Mouse (Mus musculus) midbrain, embryonic 15.5 days (tissue): ENCODE measurements around the gene Scfd2. TPM values are rescaled to one million over a fixed set of nuclear protein-coding genes. Genes with fewer than 3 reads are reported as not detected.

ENCODE experiments used
- ATAC-seq: fragments of 200-750 bp; cut with Nextera tagmentation; replicated peaks from 2 replicates; pipeline ENCODE4 v1.8.0; 2017; ENCODE audit warnings: moderate TSS enrichment
- H3K27ac ChIP-seq: fragments of 300-500 bp; sonication (generic); 2 replicates; pipeline ENCODE4 v1.5.1; 2015; ENCODE audit warnings: mild to moderate bottlenecking, inconsistent platforms
- H3K27me3 ChIP-seq: fragments of 300-500 bp; sonication (generic); replicated peaks from 2 replicates; pipeline ENCODE4 v1.6.1; 2015; ENCODE audit warnings: inconsistent platforms
- H3K36me3 ChIP-seq: fragments of 300-500 bp; sonication (generic); replicated peaks from 2 replicates; pipeline ENCODE4 v1.6.1; 2015; ENCODE audit warnings: inconsistent platforms
- H3K4me1 ChIP-seq: fragments of 300-500 bp; sonication (generic); 2 replicates; pipeline ENCODE4 v1.6.1; 2015; ENCODE audit warnings: inconsistent platforms
- H3K4me2 ChIP-seq: fragments of 300-500 bp; sonication (generic); 2 replicates; pipeline ENCODE4 v1.6.1; 2015; ENCODE audit warnings: inconsistent platforms, mild to moderate bottlenecking, moderate library complexity
- H3K4me3 ChIP-seq: fragments of 300-500 bp; sonication (generic); 2 replicates; pipeline ENCODE4 v1.5.1; 2015; ENCODE audit warnings: mild to moderate bottlenecking, inconsistent platforms
- H3K9ac ChIP-seq: fragments of 300-500 bp; sonication (generic); 2 replicates; pipeline ENCODE4 v1.6.1; 2015; ENCODE audit warnings: mild to moderate bottlenecking, inconsistent platforms
- H3K9me3 ChIP-seq: fragments of 300-500 bp; sonication (generic); 2 replicates; pipeline ENCODE4 v1.6.1; 2016; ENCODE audit warnings: inconsistent platforms
- WGBS: fragments of 180-500 bp; shearing (Covaris S2); methylation state at CpG from one replicate; pipeline ENCODE4 v1.1.7; 2015; ENCODE audit warnings: mixed read lengths; 5-methylcytosine and 5-hydroxymethylcytosine counted together
- polyA plus RNA-seq: library from polyadenylated mRNA; unstranded; fragments of >200 nt; fragmentation: Nextera tagmentation; extraction: Ambion mirVana; gene quantifications from 2 replicates; pipeline ENCODE4 v1.2.1, GENCODE M21; 2015

Gene Scfd2
- polyA plus RNA-seq, 1 experiment from 2014 or later: 20.0 TPM

GRCm38 (mm10) chr5:74214501-74215110, 317.0 kb downstream of the Scfd2 start:
- Histone ChIP-seq H3K27me3 (no peaks in the 10 kb centered on the region), H3K4me2 (no peak overlapping the region), H3K9me3 (no peaks in the 10 kb centered on the region), H3K9ac (no peak overlapping the region), H3K36me3 (no peaks in the 10 kb centered on the region), H3K4me1 (peaks cover 6% of the 10 kb centered on the region; the same call in 1 of the 2 replicates), H3K4me3 (no peak overlapping the region), H3K27ac (no peak overlapping the region)
- 2% methylated on average over 7 of the region's 7 CpGs for WGBS
- no peak for ATAC-seq

- Histone ChIP-seq H3K9ac (no peak overlapping the region), H3K4me3 (no peak overlapping the region), H3K4me1 (peaks cover 6% of the 10 kb centered on the region; the same call in 1 of the 2 replicates), H3K27ac (no peak overlapping the region), H3K36me3 (no peaks in the 10 kb centered on the region), H3K9me3 (no peaks in the 10 kb centered on the region), H3K27me3 (no peaks in the 10 kb centered on the region), H3K4me2 (no peak overlapping the region)
- ATAC-seq: no peak
- WGBS: 70% methylated on average over 11 of the region's 11 CpGs
Measured at GRCm38 (mm10) chr5:74211346-74211745, 320.2 kb downstream of the Scfd2 start.

GRCm38 (mm10) chr5:74209640-74210039, 321.9 kb downstream of the Scfd2 start:
- Histone ChIP-seq H3K27ac (no peak overlapping the region), H3K4me1 (no peaks in the 10 kb centered on the region), H3K4me2 (no peak overlapping the region), H3K9ac (no peak overlapping the region), H3K27me3 (no peaks in the 10 kb centered on the region), H3K4me3 (no peak overlapping the region), H3K9me3 (no peaks in the 10 kb centered on the region), H3K36me3 (no peaks in the 10 kb centered on the region)
- no peak for ATAC-seq
- WGBS: 77% methylated on average over 4 of the region's 4 CpGs

- H3K4me3 ChIP-seq: no peak overlapping the region
- no peak overlapping the region for H3K9ac ChIP-seq
- H3K9me3 ChIP-seq: no peaks in the 10 kb centered on the region
- no peak overlapping the region for H3K27ac ChIP-seq
- no peaks in the 10 kb centered on the region for H3K36me3 ChIP-seq
- H3K4me1 ChIP-seq: no peaks in the 10 kb centered on the region
- no peak for ATAC-seq
- 81% methylated on average over 7 of the region's 7 CpGs for WGBS
- no peak overlapping the region for H3K4me2 ChIP-seq
- no peaks in the 10 kb centered on the region for H3K27me3 ChIP-seq
Measured at GRCm38 (mm10) chr5:74208438-74208837, 323.1 kb downstream of the Scfd2 start.

- Histone ChIP-seq H3K4me3 (no peak overlapping the region), H3K27ac (no peak overlapping the region), H3K9ac (no peak overlapping the region), H3K36me3 (no peaks in the 10 kb centered on the region), H3K4me2 (no peak overlapping the region), H3K27me3 (no peaks in the 10 kb centered on the region), H3K9me3 (no peaks in the 10 kb centered on the region), H3K4me1 (no peaks in the 10 kb centered on the region)
- 80% methylated on average over 3 of the region's 3 CpGs for WGBS
- no peak for ATAC-seq
Measured at GRCm38 (mm10) chr5:74207209-74207608, 324.4 kb downstream of the Scfd2 start.

- no peaks in the 10 kb centered on the region for H3K4me1 ChIP-seq
- H3K27ac ChIP-seq: no peak overlapping the region
- H3K27me3 ChIP-seq: no peaks in the 10 kb centered on the region
- H3K4me2 ChIP-seq: no peak overlapping the region
- H3K9me3 ChIP-seq: no peaks in the 10 kb centered on the region
- WGBS: 90% methylated on average over 7 of the region's 7 CpGs
- H3K4me3 ChIP-seq: no peak overlapping the region
- no peak for ATAC-seq
- H3K36me3 ChIP-seq: no peaks in the 10 kb centered on the region
- no peak overlapping the region for H3K9ac ChIP-seq
Measured at GRCm38 (mm10) chr5:74206649-74207048, 324.9 kb downstream of the Scfd2 start.

GRCm38 (mm10) chr5:74206038-74206437, 325.5 kb downstream of the Scfd2 start:
- H3K4me1 ChIP-seq: no peaks in the 10 kb centered on the region
- no peaks in the 10 kb centered on the region for H3K9me3 ChIP-seq
- no peak overlapping the region for H3K9ac ChIP-seq
- ATAC-seq: no peak
- no peak overlapping the region for H3K27ac ChIP-seq
- no peak overlapping the region for H3K4me3 ChIP-seq
- no peaks in the 10 kb centered on the region for H3K36me3 ChIP-seq
- no peak overlapping the region for H3K4me2 ChIP-seq
- 91% methylated on average over 7 of the region's 7 CpGs for WGBS
- no peaks in the 10 kb centered on the region for H3K27me3 ChIP-seq

- no peaks in the 10 kb centered on the region for H3K36me3 ChIP-seq
- no peak for ATAC-seq
Measured at GRCm38 (mm10) chr5:74205509-74205908, 326.1 kb downstream of the Scfd2 start.

GRCm38 (mm10) chr5:74204465-74204864, 327.1 kb downstream of the Scfd2 start:
- H3K4me1 ChIP-seq: no peaks in the 10 kb centered on the region
- 71% methylated on average over 5 of the region's 5 CpGs for WGBS
- no peaks in the 10 kb centered on the region for H3K9me3 ChIP-seq
- H3K4me3 ChIP-seq: no peak overlapping the region
- no peak for ATAC-seq
- H3K4me2 ChIP-seq: no peak overlapping the region
- H3K27me3 ChIP-seq: no peaks in the 10 kb centered on the region
- no peak overlapping the region for H3K27ac ChIP-seq
- H3K36me3 ChIP-seq: no peaks in the 10 kb centered on the region
- H3K9ac ChIP-seq: no peak overlapping the region

More at GRCm38 (mm10) chr5:74205509-74205908, 326.1 kb downstream of the Scfd2 start:
- no peak overlapping the region for H3K4me3 ChIP-seq
- no peaks in the 10 kb centered on the region for H3K27me3 ChIP-seq
- H3K27ac ChIP-seq: no peak overlapping the region
- 36% methylated on average over 8 of the region's 8 CpGs for WGBS
- H3K9me3 ChIP-seq: no peaks in the 10 kb centered on the region
- H3K4me2 ChIP-seq: no peak overlapping the region
- no peaks in the 10 kb centered on the region for H3K4me1 ChIP-seq
- no peak overlapping the region for H3K9ac ChIP-seq

- 85% methylated on average over 4 of the region's 4 CpGs for WGBS
- 0 out of 2 replicates have a peak, but pooled peaks cover 5% of the 10 kb centered on the region for H3K4me1 ChIP-seq
Measured at GRCm38 (mm10) chr5:74202515-74202914, 329.0 kb downstream of the Scfd2 start.

GRCm38 (mm10) chr5:74201570-74202357, 329.8 kb downstream of the Scfd2 start:
- 0 out of 2 replicates have a peak, but pooled peaks have one; percentile 8 for ATAC-seq
- 71% methylated on average over 10 of the region's 10 CpGs for WGBS
- H3K36me3 ChIP-seq: no peaks in the 10 kb centered on the region
- H3K27me3 ChIP-seq: no peaks in the 10 kb centered on the region
- no peak overlapping the region for H3K4me3 ChIP-seq
- no peaks in the 10 kb centered on the region for H3K9me3 ChIP-seq
- H3K4me1 ChIP-seq: 0 out of 2 replicates have a peak, but pooled peaks cover 5% of the 10 kb centered on the region
- H3K27ac ChIP-seq: no peak overlapping the region
- H3K9ac ChIP-seq: no peak overlapping the region
- H3K4me2 ChIP-seq: no peak overlapping the region

More at GRCm38 (mm10) chr5:74202515-74202914, 329.0 kb downstream of the Scfd2 start:
- no peak overlapping the region for H3K4me2 ChIP-seq
- H3K27ac ChIP-seq: no peak overlapping the region
- no peaks in the 10 kb centered on the region for H3K27me3 ChIP-seq
- no peak overlapping the region for H3K4me3 ChIP-seq
- no peaks in the 10 kb centered on the region for H3K9me3 ChIP-seq
- H3K9ac ChIP-seq: no peak overlapping the region
- no peaks in the 10 kb centered on the region for H3K36me3 ChIP-seq
- no peak for ATAC-seq

GRCm38 (mm10) chr5:74200481-74200880, 331.1 kb downstream of the Scfd2 start:
- no peak overlapping the region for H3K9ac ChIP-seq
- H3K27me3 ChIP-seq: no peaks in the 10 kb centered on the region
- 90% methylated on average over 8 of the region's 8 CpGs for WGBS
- H3K4me3 ChIP-seq: no peak overlapping the region
- no peak for ATAC-seq
- H3K9me3 ChIP-seq: no peaks in the 10 kb centered on the region
- H3K36me3 ChIP-seq: no peaks in the 10 kb centered on the region
- H3K4me1 ChIP-seq: peaks cover 17% of the 10 kb centered on the region
- no peak overlapping the region for H3K4me2 ChIP-seq
- H3K27ac ChIP-seq: no peak overlapping the region
